Mouse (Mus musculus): ENCODE results near the gene Lingo1.

DNA sequence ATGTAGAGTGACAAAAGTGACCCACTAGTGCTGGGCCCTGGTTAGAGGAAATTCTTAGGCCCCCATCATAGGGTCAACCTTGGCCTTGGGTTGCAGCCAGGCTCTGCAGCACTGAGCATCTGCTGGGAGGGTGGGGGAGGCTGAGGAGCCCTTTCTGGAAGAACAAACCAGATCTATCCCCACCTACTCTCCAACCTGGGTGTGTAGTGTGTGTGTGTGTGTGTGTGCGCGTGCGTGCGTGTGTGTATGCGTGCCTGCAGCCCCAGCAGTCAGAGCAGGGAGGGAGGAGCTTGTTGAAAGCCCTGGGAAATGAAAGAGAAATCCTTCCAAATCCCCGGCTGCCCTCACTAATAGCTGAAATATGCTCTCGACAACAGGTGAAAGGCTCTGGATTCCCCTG, 133.3 kb downstream of the Lingo1 start:
- TF ChIP-seq CTCF (IDR thresholded peaks at IDR 0.05; ENCODE audit: low read depth, low read length) (no peak), GATA1 (IDR thresholded peaks at IDR 0.05; ENCODE audit: borderline replicate concordance, low read length) (no peak), TAL1 (conservative IDR thresholded peaks at IDR 0.05; ENCODE audit: low read depth, low read length) (no peak)

Measured in G1E (cell line).